Mouse (Mus musculus) C2C12 (cell line): ENCODE measurements around the gene AC131692.1.

Experiments
- CTCF ChIP-seq: IDR thresholded peaks from one replicate; pipeline ENCODE4 v1.5.1; 2011; ENCODE audit not compliant: control insufficient read depth, insufficient read depth, insufficient read length
- MAX ChIP-seq: IDR thresholded peaks from one replicate; pipeline ENCODE4 v1.6.1; 2011; ENCODE audit warnings: mild to moderate bottlenecking, control low read depth
- MYOD1 ChIP-seq: IDR thresholded peaks from one replicate; pipeline ENCODE4 v1.6.1; 2011; ENCODE audit warnings: low read depth; ENCODE audit not compliant: control insufficient read depth, insufficient read length
- MYOG ChIP-seq: IDR thresholded peaks from one replicate; pipeline ENCODE4 v1.6.1; 2011; ENCODE audit not compliant: control insufficient read depth, insufficient read length; ENCODE audit errors: extremely low read depth
- USF1 ChIP-seq: IDR thresholded peaks from one replicate; pipeline ENCODE4 v1.6.1; 2011; ENCODE audit warnings: low read depth, mild to moderate bottlenecking, control low read depth, moderate library complexity

- TF ChIP-seq CTCF (no peak), USF1 (no peak), MYOG (no peak), MYOD1 (no peak), MAX (no peak)
These were observed 10.3 kb downstream of the AC131692.1 start for GRCm38 (mm10) chr19:6104476-6104875.
